Mouse (Mus musculus): ENCODE results near the gene Smtnl2.

- TF ChIP-seq CTCF (IDR thresholded peaks at IDR 0.05; ENCODE audit: borderline replicate concordance, control insufficient read depth, extremely low read depth, insufficient read depth, low read length, poor library complexity) (no peak), POLR2A (IDR thresholded peaks at IDR 0.05; ENCODE audit: control insufficient read depth, extremely low read depth, insufficient read depth, low read length, poor library complexity) (no peak)
Observed at GRCm38 (mm10) chr11:72435694-72436045, 24.2 kb upstream of the Smtnl2 start.

All from thymus, adult 2 months (tissue).